Mouse (Mus musculus): ENCODE data around the gene Lrp8. TPM values are rescaled to one million over a fixed set of nuclear protein-coding genes. Genes with fewer than 3 reads are reported as not detected.

The Lrp8 gene
- polyA plus RNA-seq, 1 experiment: 10.2 TPM

- Histone ChIP-seq H3K27ac (ENCODE audit: control insufficient read depth, insufficient read depth, low read depth, low read length, poor library complexity) (peak within 1 kb of the TSS; percentile 75), H3K4me1 (ENCODE audit: control insufficient read depth, insufficient read depth, low read length) (peaks cover 4% of the 10 kb centered on the region), H3K4me3 (replicated peaks; ENCODE audit: control insufficient read depth, low read depth, low read length) (peak within 1 kb of the TSS; percentile 80)
- no peak for TF ChIP-seq CTCF (IDR thresholded peaks at IDR 0.05; ENCODE audit: control insufficient read depth, insufficient read depth, low read length)
- TF ChIP-seq POLR2A (IDR thresholded peaks at IDR 0.05; ENCODE audit: borderline replicate concordance, control insufficient read depth, low read depth, low read length): peak; percentile 70
- under 1% methylated on average over 48 of the region's 48 CpGs for WGBS
Observed at GRCm38 (mm10) chr4:107889731-107890432, 87.8 kb downstream of the Lrp8 start, which contains the start of gene 0610037L13Rik. Gene 0610037L13Rik (plus strand): TSS chr4:107889813.

GRCm38 (mm10) chr4:107892663-107893062, 90.6 kb downstream of the Lrp8 start:
- 74% methylated on average over 2 of the region's 2 CpGs for WGBS
- peak; percentile 19; the same call in 1 of the 2 replicates for TF ChIP-seq CTCF (IDR thresholded peaks at IDR 0.05; ENCODE audit: control insufficient read depth, insufficient read depth, low read length)
- no peak for TF ChIP-seq POLR2A (IDR thresholded peaks at IDR 0.05; ENCODE audit: borderline replicate concordance, control insufficient read depth, low read depth, low read length)
- no peak overlapping the region for H3K27ac ChIP-seq (ENCODE audit: control insufficient read depth, insufficient read depth, low read depth, low read length, poor library complexity)
- peaks cover 4% of the 10 kb centered on the region for H3K4me1 ChIP-seq (ENCODE audit: control insufficient read depth, insufficient read depth, low read length)
- no peak overlapping the region for H3K4me3 ChIP-seq (replicated peaks; ENCODE audit: control insufficient read depth, low read depth, low read length)

- Histone ChIP-seq H3K27ac (ENCODE audit: control insufficient read depth, insufficient read depth, low read depth, low read length, poor library complexity) (no peak overlapping the region), H3K4me1 (ENCODE audit: control insufficient read depth, insufficient read depth, low read length) (no peaks in the 10 kb centered on the region), H3K4me3 (replicated peaks; ENCODE audit: control insufficient read depth, low read depth, low read length) (no peak overlapping the region)
- TF ChIP-seq POLR2A (IDR thresholded peaks at IDR 0.05; ENCODE audit: borderline replicate concordance, control insufficient read depth, low read depth, low read length) (no peak), CTCF (IDR thresholded peaks at IDR 0.05; ENCODE audit: control insufficient read depth, insufficient read depth, low read length) (no peak)
- WGBS: 86% methylated on average over 5 of the region's 5 CpGs
Observed at GRCm38 (mm10) chr4:107899211-107899927, 97.3 kb downstream of the Lrp8 start.

GRCm38 (mm10) chr4:107900206-107900605, 98.1 kb downstream of the Lrp8 start:
- Histone ChIP-seq H3K27ac (ENCODE audit: control insufficient read depth, insufficient read depth, low read depth, low read length, poor library complexity) (no peak overlapping the region), H3K4me3 (replicated peaks; ENCODE audit: control insufficient read depth, low read depth, low read length) (no peak overlapping the region), H3K4me1 (ENCODE audit: control insufficient read depth, insufficient read depth, low read length) (no peaks in the 10 kb centered on the region)
- 75% methylated on average over 3 of the region's 3 CpGs for WGBS
- TF ChIP-seq CTCF (IDR thresholded peaks at IDR 0.05; ENCODE audit: control insufficient read depth, insufficient read depth, low read length) (no peak), POLR2A (IDR thresholded peaks at IDR 0.05; ENCODE audit: borderline replicate concordance, control insufficient read depth, low read depth, low read length) (no peak)

GRCm38 (mm10) chr4:107904252-107904651, 102.2 kb downstream of the Lrp8 start:
- no peak overlapping the region for H3K4me3 ChIP-seq (replicated peaks; ENCODE audit: control insufficient read depth, low read depth, low read length)
- H3K27ac ChIP-seq (ENCODE audit: control insufficient read depth, insufficient read depth, low read depth, low read length, poor library complexity): no peak overlapping the region
- 61% methylated on average over 10 of the region's 10 CpGs for WGBS
- no peaks in the 10 kb centered on the region for H3K4me1 ChIP-seq (ENCODE audit: control insufficient read depth, insufficient read depth, low read length)
- TF ChIP-seq CTCF (IDR thresholded peaks at IDR 0.05; ENCODE audit: control insufficient read depth, insufficient read depth, low read length): no peak
- no peak for TF ChIP-seq POLR2A (IDR thresholded peaks at IDR 0.05; ENCODE audit: borderline replicate concordance, control insufficient read depth, low read depth, low read length)

- Histone ChIP-seq H3K4me1 (ENCODE audit: control insufficient read depth, insufficient read depth, low read length) (no peaks in the 10 kb centered on the region), H3K27ac (ENCODE audit: control insufficient read depth, insufficient read depth, low read depth, low read length, poor library complexity) (no peak overlapping the region), H3K4me3 (replicated peaks; ENCODE audit: control insufficient read depth, low read depth, low read length) (no peak overlapping the region)
- 79% methylated on average over 9 of the region's 9 CpGs for WGBS
- TF ChIP-seq CTCF (IDR thresholded peaks at IDR 0.05; ENCODE audit: control insufficient read depth, insufficient read depth, low read length) (no peak), POLR2A (IDR thresholded peaks at IDR 0.05; ENCODE audit: borderline replicate concordance, control insufficient read depth, low read depth, low read length) (no peak)
Observed at GRCm38 (mm10) chr4:107906561-107906960, 104.5 kb downstream of the Lrp8 start.

- TF ChIP-seq POLR2A (IDR thresholded peaks at IDR 0.05; ENCODE audit: borderline replicate concordance, control insufficient read depth, low read depth, low read length) (no peak), CTCF (IDR thresholded peaks at IDR 0.05; ENCODE audit: control insufficient read depth, insufficient read depth, low read length) (no peak)
- WGBS: 90% methylated on average over 4 of the region's 4 CpGs
- H3K4me3 ChIP-seq (replicated peaks; ENCODE audit: control insufficient read depth, low read depth, low read length): no peak overlapping the region
- H3K4me1 ChIP-seq (ENCODE audit: control insufficient read depth, insufficient read depth, low read length): no peaks in the 10 kb centered on the region; the same call in 1 of the 2 replicates
- no peak overlapping the region for H3K27ac ChIP-seq (ENCODE audit: control insufficient read depth, insufficient read depth, low read depth, low read length, poor library complexity)
Observed at GRCm38 (mm10) chr4:107910020-107910419, 108.0 kb downstream of the Lrp8 start.

GRCm38 (mm10) chr4:107920336-107920735, 118.3 kb downstream of the Lrp8 start:
- 67% methylated on average over 2 of the region's 2 CpGs for WGBS
- TF ChIP-seq POLR2A (IDR thresholded peaks at IDR 0.05; ENCODE audit: borderline replicate concordance, control insufficient read depth, low read depth, low read length) (no peak), CTCF (IDR thresholded peaks at IDR 0.05; ENCODE audit: control insufficient read depth, insufficient read depth, low read length) (no peak)
- no peak overlapping the region for H3K27ac ChIP-seq (ENCODE audit: control insufficient read depth, insufficient read depth, low read depth, low read length, poor library complexity)
- H3K4me1 ChIP-seq (ENCODE audit: control insufficient read depth, insufficient read depth, low read length): peaks cover 1% of the 10 kb centered on the region
- H3K4me3 ChIP-seq (replicated peaks; ENCODE audit: control insufficient read depth, low read depth, low read length): no peak overlapping the region
